Mouse (Mus musculus): ENCODE measurements at regions not wholly inside any gene's neighbourhood (a gene's known extent, or its start where the extent isn't known, plus 50 kb on each side); places are given as distances from the start of the nearest gene placed in this dataset.

GRCm38 (mm10) chr17:83016936-83017335, 198.2 kb upstream of the Pkdcc start:
- Histone ChIP-seq H3K4me3 (ENCODE audit: insufficient read depth, low read length) (no peak overlapping the region), H3K27ac (ENCODE audit: insufficient read depth, low read length) (no peak overlapping the region), H3K4me1 (ENCODE audit: control insufficient read depth, insufficient read depth, low read length) (no peaks in the 10 kb centered on the region)
- TF ChIP-seq CTCF (IDR thresholded peaks at IDR 0.05; ENCODE audit: extremely low read depth, insufficient read depth, low read length), result no peak
- TF ChIP-seq POLR2A (IDR thresholded peaks at IDR 0.05; ENCODE audit: extremely low read depth, insufficient read depth, low read length), result no peak

DNA sequence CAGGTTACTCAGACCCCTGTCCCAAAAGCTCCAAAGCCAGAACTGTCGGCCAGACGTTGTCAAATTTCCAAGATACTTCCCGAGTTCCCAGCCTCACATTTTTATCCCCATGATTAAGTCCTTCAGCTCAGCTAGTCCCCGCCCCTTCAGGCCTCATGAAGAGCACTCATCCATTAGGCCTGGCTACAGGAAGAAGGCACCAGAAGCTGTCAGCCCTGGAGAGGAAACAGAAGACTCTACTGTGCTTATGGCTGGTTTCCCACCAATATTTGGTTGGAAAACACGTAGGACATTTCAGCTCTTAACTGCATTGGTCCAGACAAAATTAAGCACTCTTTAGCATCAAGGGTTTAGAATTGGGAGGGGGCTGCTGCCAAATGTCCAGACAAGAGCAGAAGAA, 195.8 kb upstream of the Pkdcc start:
- H3K4me1 ChIP-seq (ENCODE audit: control insufficient read depth, insufficient read depth, low read length), result no peaks in the 10 kb centered on the region
- TF ChIP-seq POLR2A (IDR thresholded peaks at IDR 0.05; ENCODE audit: extremely low read depth, insufficient read depth, low read length) (no peak), CTCF (IDR thresholded peaks at IDR 0.05; ENCODE audit: extremely low read depth, insufficient read depth, low read length) (no peak)
- H3K27ac ChIP-seq (ENCODE audit: insufficient read depth, low read length), result no peak overlapping the region
- H3K4me3 ChIP-seq (ENCODE audit: insufficient read depth, low read length), result no peak overlapping the region

DNA sequence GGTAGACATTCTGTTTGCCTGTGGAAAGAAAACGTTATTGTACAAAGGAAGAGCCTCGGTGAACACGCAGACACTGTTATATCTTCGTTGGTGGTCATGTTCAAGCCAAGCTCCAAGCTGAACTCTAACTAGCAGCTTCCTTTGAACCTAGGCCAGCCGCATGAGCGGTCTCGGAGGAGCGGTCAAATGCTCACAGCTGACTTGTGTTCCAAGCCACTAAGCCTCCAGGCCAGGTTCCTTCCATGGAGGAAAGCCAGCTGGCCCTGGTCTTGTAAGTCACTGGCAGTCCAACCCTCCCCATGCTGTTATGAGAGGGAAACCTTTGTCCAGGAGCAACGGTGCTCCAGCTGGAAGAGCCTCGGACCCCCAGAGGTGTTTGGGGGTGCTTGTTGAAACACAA, 194.5 kb upstream of the Pkdcc start:
- no peak overlapping the region for H3K27ac ChIP-seq (ENCODE audit: insufficient read depth, low read length)
- H3K4me1 ChIP-seq (ENCODE audit: control insufficient read depth, insufficient read depth, low read length), result no peaks in the 10 kb centered on the region
- TF ChIP-seq POLR2A (IDR thresholded peaks at IDR 0.05; ENCODE audit: extremely low read depth, insufficient read depth, low read length) (no peak), CTCF (IDR thresholded peaks at IDR 0.05; ENCODE audit: extremely low read depth, insufficient read depth, low read length) (no peak)
- no peak overlapping the region for H3K4me3 ChIP-seq (ENCODE audit: insufficient read depth, low read length)

- H3K4me1 ChIP-seq (ENCODE audit: control insufficient read depth, insufficient read depth, low read length), result no peaks in the 10 kb centered on the region
- no peak overlapping the region for H3K27ac ChIP-seq (ENCODE audit: insufficient read depth, low read length)
- no peak for TF ChIP-seq POLR2A (IDR thresholded peaks at IDR 0.05; ENCODE audit: extremely low read depth, insufficient read depth, low read length)
- peak; percentile 87 for TF ChIP-seq CTCF (IDR thresholded peaks at IDR 0.05; ENCODE audit: extremely low read depth, insufficient read depth, low read length)
- no peak overlapping the region for H3K4me3 ChIP-seq (ENCODE audit: insufficient read depth, low read length)
Measured at GRCm38 (mm10) chr17:83025340-83025816, 189.7 kb upstream of the Pkdcc start.

DNA sequence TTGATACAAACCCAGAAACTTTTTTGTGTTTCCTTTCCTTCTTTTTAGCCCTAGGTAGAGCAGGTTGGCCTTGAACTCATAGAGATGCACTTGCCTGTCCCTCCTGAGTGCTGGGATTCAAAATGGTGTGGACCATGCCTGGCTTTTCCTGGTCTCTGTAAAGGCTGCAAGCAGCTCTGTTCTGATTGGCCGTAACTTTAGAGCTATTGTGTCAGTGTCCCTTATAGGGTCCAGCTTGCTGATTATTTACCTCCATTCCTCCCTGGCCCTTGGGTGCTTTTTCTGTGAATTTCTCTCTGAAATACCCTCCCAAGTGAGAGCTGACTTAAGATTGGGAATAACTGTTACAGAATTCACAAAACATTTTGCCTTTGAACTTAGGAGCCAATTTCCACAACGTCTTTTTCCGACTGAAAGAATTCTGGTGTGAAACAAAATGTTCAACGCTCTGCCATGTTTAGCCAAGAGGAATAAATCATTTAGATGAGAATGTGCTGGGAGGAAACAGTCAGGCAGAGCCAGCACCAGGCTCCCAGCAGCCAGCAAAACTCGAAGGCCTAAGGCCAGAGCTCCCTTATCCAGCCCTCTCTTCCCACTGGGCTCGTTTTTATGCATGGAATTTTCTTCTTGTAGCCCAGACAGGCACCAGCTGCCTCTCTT, 180.0 kb upstream of the Pkdcc start:
- Histone ChIP-seq H3K27ac (ENCODE audit: insufficient read depth, low read length) (no peak overlapping the region), H3K4me3 (ENCODE audit: insufficient read depth, low read length) (no peak overlapping the region), H3K4me1 (ENCODE audit: control insufficient read depth, insufficient read depth, low read length) (no peaks in the 10 kb centered on the region)
- no peak for TF ChIP-seq POLR2A (IDR thresholded peaks at IDR 0.05; ENCODE audit: extremely low read depth, insufficient read depth, low read length)

GRCm38 (mm10) chr17:83035574-83035918, 179.5 kb upstream of the Pkdcc start:
- Histone ChIP-seq H3K4me1 (ENCODE audit: control insufficient read depth, insufficient read depth, low read length) (no peaks in the 10 kb centered on the region), H3K4me3 (ENCODE audit: insufficient read depth, low read length) (no peak overlapping the region), H3K27ac (ENCODE audit: insufficient read depth, low read length) (no peak overlapping the region)
- TF ChIP-seq CTCF (IDR thresholded peaks at IDR 0.05; ENCODE audit: extremely low read depth, insufficient read depth, low read length) (no peak), POLR2A (IDR thresholded peaks at IDR 0.05; ENCODE audit: extremely low read depth, insufficient read depth, low read length) (no peak)

DNA sequence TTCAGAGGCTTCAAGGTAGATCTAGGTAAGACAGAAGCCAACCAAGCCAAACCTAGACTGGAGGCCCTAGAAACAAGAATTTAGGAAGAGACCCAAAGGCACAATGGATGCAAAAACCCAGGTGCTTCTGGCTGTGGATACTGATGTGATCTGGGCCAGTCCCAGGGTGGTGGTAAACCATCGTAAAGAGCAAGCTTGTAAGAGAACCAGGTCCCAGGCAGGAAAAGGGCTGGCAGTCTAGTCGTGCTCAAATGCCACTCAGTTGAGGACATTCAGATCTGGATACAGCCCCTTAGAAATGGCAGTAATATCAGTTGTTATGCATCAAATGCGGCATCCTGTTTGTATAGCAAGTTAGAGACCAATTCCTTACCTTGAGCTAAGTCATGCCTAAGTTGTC, 175.5 kb upstream of the Pkdcc start:
- TF ChIP-seq CTCF (IDR thresholded peaks at IDR 0.05; ENCODE audit: extremely low read depth, insufficient read depth, low read length), result no peak
- no peak for TF ChIP-seq POLR2A (IDR thresholded peaks at IDR 0.05; ENCODE audit: extremely low read depth, insufficient read depth, low read length)
- H3K27ac ChIP-seq (ENCODE audit: insufficient read depth, low read length), result no peak overlapping the region
- H3K4me3 ChIP-seq (ENCODE audit: insufficient read depth, low read length), result no peak overlapping the region
- no peaks in the 10 kb centered on the region for H3K4me1 ChIP-seq (ENCODE audit: control insufficient read depth, insufficient read depth, low read length)

- H3K4me1 ChIP-seq (ENCODE audit: control insufficient read depth, insufficient read depth, low read length), result no peaks in the 10 kb centered on the region
- TF ChIP-seq POLR2A (IDR thresholded peaks at IDR 0.05; ENCODE audit: extremely low read depth, insufficient read depth, low read length) (no peak), CTCF (IDR thresholded peaks at IDR 0.05; ENCODE audit: extremely low read depth, insufficient read depth, low read length) (no peak)
- no peak overlapping the region for H3K27ac ChIP-seq (ENCODE audit: insufficient read depth, low read length)
- no peak overlapping the region for H3K4me3 ChIP-seq (ENCODE audit: insufficient read depth, low read length)
Measured at GRCm38 (mm10) chr17:83044515-83044914, 170.6 kb upstream of the Pkdcc start.

DNA sequence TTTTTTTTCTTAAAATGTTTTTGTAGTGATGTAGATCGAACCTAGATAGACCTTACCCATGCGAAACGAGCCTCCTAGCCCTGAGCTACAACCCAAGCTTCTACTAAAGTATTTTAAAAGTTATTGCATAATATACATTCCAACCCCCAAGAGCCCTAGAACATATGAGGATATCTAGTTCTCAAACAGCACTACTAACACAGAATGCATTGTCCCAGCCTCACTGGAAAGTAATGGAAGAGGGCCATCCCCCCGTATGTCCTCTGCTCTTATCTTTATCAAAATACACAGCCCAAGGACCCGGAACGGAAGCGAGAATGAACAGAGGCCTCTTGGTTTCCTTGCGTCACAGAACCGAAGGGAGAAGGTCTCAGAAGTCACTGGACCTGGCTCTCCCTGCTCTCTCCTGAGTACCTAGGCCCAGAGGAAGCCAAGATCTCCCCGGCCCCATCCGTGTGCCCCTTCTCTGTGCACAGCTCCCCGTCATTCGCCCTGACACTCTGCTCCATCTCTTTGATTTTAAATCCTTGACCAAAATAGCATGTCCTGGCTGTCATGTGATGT, 165.0 kb upstream of the Pkdcc start:
- Histone ChIP-seq H3K4me3 (ENCODE audit: insufficient read depth, low read length) (no peak overlapping the region), H3K4me1 (ENCODE audit: control insufficient read depth, insufficient read depth, low read length) (no peaks in the 10 kb centered on the region), H3K27ac (ENCODE audit: insufficient read depth, low read length) (no peak overlapping the region)
- TF ChIP-seq POLR2A (IDR thresholded peaks at IDR 0.05; ENCODE audit: extremely low read depth, insufficient read depth, low read length) (no peak), CTCF (IDR thresholded peaks at IDR 0.05; ENCODE audit: extremely low read depth, insufficient read depth, low read length) (no peak)

GRCm38 (mm10) chr17:83050591-83051197, 164.4 kb upstream of the Pkdcc start:
- TF ChIP-seq CTCF (IDR thresholded peaks at IDR 0.05; ENCODE audit: extremely low read depth, insufficient read depth, low read length), result no peak
- no peak for TF ChIP-seq POLR2A (IDR thresholded peaks at IDR 0.05; ENCODE audit: extremely low read depth, insufficient read depth, low read length)
- Histone ChIP-seq H3K4me1 (ENCODE audit: control insufficient read depth, insufficient read depth, low read length) (no peaks in the 10 kb centered on the region), H3K4me3 (ENCODE audit: insufficient read depth, low read length) (no peak overlapping the region)

More at GRCm38 (mm10) chr17:83050591-83051197, 164.4 kb upstream of the Pkdcc start:
- H3K27ac ChIP-seq (ENCODE audit: insufficient read depth, low read length), result no peak overlapping the region

Measured in cortical plate, adult 2 months (tissue).